Mouse (Mus musculus): ENCODE measurements around the gene Hoxd11.

The Hoxd11 gene

DNA sequence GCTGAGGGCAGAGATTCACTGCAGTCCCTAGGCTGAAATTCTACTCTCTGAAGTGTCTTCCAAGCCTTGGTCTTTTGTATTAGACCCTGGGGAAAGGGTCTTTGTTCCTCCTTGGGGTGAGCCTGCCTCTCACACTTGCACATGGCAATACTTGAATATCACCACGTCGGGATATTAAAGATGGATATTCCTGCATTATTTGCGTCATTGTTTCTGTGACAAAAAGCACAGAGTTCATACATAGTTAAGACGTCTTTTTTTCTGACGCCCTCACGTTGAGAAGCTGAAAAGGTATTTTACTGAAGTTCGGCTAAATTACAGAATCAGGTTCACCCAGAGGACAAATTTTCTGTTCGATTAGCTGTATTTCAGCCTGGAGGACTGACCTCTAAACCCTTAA is 51.0 kb downstream of the Hoxd11 start:
- DNase-seq (ENCODE audit: low spot score): no peak

DNA sequence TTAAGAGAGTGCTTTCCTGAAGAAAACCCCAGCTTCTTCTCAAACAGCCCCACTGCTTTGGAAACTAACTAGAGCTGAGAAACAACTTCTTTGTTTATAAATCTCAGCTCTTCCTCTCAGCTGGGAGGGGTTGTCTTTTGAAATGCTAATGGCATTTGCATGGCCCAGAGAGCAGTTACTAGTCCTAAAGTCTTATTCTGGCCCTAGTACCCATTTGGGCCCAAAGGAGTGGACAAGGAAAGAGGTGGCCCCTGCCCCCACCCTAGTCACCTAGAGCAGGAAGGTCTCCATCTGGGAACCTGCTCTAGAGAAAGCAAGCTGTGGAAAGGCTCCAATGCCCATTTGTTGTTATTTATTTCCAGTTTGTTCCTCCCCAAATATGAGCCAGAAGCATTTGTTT is 51.7 kb downstream of the Hoxd11 start:
- no peak for DNase-seq (ENCODE audit: low spot score)

DNA sequence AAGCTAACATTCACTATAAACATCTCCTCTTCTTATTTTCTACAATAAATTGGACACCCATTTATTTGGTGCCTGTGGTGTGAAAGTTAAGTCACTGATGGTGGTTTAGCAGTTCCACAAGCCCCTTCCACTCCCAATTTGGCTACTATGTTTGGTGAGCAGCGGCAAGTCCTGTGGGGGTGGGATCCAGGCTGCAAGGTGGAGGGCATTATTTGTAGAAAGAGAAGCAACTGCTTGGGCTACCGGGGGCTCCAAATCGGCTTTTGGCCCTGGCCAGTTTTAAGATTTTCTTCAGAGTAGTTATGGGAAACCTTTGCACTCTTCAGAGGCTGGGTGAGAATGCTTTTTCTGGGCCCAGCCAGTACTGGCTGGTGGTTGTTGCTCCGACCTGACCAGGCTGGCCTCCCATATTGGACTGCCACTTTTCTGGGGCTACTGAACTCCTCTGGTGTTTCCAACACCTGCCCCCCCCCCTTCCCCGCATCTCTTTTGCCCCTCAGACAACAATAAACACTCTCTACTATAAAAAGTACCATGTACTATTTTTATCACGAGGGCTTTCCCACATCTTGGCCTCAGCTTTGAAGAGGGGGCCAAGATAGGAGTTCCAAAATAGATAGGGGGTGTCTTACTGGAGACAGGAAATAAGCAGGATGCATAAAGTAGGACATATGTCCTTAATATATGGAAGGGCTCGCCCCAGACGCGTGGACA is 52.6 kb downstream of the Hoxd11 start:
- DNase-seq (ENCODE audit: low spot score): no peak

DNA sequence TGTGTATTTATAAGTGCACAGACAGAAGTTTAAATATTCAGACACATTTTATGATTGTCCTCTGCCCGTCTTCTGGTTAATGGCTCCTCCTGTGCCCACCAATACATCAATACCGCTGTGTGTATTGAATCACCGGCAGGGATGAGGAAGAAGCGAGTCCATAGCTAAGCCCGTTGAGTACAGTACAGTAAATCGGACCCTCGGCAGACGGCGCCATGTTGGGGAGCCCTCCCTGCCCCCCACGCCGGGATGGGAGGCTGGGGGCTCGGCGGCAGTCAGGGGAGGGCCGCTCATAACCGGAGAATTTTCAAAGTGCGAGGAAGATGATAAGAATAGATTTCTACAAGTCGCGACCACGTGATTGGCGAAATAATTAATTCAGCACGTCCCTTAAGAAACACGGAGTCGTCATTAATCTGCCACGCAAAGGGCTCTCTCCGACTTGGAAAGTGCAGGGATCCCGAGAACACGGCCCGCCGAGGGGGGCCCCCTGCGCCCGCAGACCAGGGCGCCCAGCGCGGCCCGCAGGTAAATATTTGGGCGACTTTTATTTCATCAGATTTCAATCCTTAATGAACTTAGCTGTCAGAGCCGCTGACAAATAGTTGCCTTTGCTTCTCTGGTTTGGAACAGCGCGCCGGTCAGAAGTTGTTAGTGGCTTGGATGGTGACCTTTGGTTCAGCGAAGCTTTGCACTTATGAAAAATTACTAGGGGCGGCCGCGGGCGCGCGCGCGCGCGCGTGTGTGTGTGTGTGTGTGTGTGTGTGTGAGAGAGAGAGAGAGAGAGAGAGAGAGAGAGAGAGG is 53.4 kb downstream of the Hoxd11 start:
- DNase-seq (ENCODE audit: low spot score): no peak

DNA sequence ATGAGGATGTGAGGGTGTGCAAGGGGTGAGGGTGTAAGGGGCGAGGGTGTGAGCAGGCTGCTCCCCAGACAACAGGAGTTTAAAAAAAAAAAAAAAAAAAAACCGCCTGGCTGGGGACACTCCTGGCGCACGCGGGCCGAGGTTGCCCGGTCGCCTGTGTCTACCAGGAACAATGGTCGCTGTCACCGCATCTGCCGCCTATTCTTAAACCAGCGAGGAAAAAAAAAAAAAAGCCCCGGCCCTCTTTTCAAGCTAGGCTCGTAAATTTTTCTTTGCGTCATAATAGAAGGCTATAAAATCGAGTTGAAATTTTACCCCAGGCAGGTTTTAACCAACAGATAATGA is 53.9 kb downstream of the Hoxd11 start:
- DNase-seq (ENCODE audit: low spot score): no peak

DNA sequence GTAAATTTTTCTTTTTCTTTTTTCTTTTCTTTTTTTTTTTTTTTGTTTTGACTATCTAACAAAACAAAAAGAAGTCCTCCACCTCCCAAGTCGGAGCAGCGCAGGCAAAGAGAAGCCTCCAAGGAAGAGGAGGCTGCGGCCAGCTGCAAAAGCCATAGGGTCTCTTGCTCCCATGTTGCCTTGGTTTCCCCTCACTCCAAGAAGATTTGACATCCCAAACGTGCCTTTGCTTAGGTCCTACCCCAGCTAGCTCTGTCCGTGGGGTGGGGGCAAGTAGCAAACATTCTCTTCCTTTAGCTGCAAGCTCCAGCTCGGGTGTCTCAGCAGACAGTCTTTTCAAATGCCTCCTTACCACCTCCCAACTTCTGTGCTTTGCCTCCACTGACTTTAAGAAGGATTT is 54.4 kb downstream of the Hoxd11 start:
- DNase-seq (ENCODE audit: low spot score): no peak

DNA sequence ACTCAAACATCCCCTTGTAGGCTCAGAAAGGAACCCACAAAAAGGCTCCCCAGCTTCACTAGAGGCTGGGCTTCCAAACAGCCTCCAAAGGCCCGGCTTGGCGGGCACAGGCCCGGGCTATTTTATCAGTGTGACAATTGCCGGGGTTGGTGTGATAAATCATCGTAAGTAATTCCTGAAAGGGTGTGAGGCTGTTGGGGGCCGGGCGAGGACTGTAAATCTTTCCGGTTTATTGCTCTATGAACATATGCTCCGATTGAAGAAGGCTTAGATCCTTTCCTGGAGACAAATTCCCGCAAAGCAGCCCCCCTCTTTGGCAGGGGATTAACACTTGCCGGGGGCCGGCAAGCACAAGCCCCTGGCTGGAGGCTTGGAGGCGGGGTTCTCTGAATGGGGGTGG is 55.1 kb downstream of the Hoxd11 start:
- DNase-seq (ENCODE audit: low spot score): no peak

DNA sequence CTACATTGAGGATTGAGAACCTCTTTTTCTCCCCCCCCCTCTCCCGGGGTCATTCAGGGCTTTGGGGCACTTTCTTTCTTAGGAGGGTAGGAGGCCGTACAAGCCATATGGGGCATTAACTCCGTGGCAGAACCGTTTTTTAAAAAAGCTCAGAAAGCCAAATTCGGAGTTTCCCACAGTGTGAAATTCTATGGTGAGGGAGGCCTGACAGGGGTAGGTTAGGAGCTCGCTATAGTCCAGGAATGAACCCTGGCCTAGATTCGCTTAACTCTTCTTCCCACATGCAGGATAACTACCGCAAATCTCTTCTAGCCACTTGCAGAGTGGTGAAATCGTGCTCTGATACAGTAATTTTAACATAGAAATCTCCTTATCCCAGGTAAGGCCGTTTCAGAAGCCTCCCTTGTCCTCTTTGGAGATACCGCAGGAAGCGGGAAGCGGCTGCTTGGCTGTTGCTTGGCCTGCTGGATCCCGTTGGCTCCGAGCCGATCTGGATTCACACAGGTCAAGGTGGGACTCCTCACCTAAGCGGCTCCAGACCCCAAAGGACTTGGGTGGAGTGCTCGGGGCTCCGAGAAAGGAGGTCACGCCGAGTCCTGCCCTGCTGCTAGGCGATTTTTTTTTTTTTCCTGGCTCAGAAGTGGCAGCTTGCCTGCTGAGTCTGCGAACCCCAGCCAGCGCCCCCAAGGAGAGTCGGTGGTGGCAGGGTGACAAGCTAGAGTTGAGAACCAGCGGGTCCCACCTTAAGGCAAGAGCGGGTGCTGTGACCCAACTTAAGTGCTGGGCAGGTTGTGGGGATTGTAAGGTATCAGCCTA is 55.8 kb downstream of the Hoxd11 start:
- DNase-seq (ENCODE audit: low spot score): no peak

DNA sequence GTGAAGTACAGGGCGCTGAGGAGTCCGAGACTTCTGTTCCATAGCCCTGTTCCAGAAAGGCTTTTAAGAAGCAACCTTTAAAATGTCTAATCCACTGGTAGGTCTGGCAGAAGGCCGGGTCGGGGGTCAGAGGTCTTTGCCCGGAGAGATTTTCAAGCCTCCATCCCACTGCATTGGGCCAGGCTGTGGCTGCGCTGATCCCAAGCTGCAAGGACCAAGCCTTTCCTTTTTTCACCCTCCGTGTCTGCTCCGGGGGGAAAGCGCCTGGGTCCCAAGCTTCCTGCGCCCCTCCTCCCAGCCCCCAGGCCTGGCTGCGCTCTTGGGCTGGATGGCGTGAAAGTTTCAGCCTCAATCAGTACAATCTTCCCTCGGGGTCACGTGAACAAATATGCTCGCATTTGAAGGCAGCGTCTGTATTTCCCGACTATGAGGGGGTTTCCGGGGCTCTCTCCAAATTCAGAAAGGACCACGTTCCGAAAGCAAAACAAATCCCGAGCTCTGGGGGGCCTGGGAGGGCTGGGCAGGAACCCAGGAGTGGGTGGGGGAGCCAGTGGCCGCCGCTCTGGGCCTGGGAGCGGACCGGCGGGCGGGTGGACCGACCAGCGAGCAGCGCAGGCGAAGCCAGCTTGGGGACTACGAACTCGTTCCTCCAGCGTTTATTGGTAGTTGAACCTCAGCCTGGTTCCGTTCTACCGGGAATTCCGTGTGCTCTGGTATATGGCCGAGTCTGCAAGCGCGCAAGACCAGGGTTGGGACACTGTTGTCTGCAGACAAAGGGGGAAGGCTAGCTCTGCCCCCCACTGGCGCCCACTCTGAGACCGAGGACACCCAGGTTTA is 56.7 kb downstream of the Hoxd11 start:
- no peak for DNase-seq (ENCODE audit: low spot score)

All from adipocyte (in vitro differentiated cells).